Mouse (Mus musculus) olfactory bulb, adult 2 months (tissue): ENCODE results near the gene Gm17402.

Experiments used
- CTCF ChIP-seq: fragments of 200-500 bp; IDR thresholded peaks from 2 replicates; pipeline ENCODE4 v1.5.1; 2012; ENCODE audit warnings: low read depth, mild to moderate bottlenecking, low read length, moderate library complexity; ENCODE audit not compliant: insufficient read depth
- POLR2A ChIP-seq: fragments of 200-500 bp; IDR thresholded peaks from 2 replicates; pipeline ENCODE4 v1.6.1; 2012; ENCODE audit warnings: mild to moderate bottlenecking, low read depth, low read length, moderate library complexity; ENCODE audit not compliant: insufficient read depth

GRCm38 (mm10) chr3:67339558-67339957, 35.4 kb downstream of the Gm17402 start:
- TF ChIP-seq POLR2A (no peak), CTCF (no peak)
